Mouse (Mus musculus) telencephalon, adult 2 months (tissue): ENCODE measurements at regions not wholly inside any gene's neighbourhood (a gene's known extent, or its start where the extent isn't known, plus 50 kb on each side); places are given as distances from the start of the nearest gene placed in this dataset.

Source experiments
- DNase-seq: peaks from one replicate; pipeline ENCODE4 v3.0.0-alpha.2; 2011; ENCODE audit warnings: low read depth, low spot score

DNA sequence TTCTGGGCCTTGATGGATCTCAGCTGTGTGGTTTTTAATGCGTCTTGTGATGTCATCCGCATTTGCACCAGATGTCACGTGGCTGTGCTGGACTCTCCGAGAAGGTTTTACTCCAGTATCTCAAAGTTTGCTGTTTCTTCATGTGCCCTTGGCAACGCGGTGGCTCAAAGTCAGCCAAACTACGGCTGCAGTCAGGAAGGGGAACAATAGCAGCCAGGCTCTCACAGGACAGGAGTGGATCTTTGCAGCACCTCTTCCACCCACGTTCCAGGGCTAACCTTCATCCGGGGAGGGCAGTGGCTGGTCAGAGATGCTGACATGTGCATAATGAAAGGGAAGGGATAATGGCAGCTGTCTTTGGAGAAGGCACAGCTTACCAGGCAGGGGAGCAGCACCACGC, 127.6 kb upstream of the Psmd7 start:
- no peak for DNase-seq

DNA sequence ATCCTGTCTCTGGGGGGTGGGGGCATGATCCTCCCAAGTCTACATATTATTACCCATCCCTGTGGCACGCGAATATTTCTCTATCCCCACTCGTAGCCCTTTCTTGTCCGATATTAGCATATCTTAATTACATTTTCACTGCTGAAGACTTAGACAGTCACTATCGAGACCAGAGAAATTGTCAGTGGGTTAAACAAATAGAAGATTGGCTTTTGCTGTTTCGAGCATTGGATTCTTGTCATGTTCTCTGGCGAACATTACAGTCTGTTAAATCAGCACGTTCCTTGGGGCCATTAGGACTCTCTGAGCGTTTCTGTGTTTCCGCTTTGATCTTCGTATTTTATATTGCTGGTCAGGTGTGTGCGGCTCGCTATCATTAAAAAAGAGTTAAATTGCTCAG, 129.6 kb upstream of the Psmd7 start:
- no peak for DNase-seq

DNA sequence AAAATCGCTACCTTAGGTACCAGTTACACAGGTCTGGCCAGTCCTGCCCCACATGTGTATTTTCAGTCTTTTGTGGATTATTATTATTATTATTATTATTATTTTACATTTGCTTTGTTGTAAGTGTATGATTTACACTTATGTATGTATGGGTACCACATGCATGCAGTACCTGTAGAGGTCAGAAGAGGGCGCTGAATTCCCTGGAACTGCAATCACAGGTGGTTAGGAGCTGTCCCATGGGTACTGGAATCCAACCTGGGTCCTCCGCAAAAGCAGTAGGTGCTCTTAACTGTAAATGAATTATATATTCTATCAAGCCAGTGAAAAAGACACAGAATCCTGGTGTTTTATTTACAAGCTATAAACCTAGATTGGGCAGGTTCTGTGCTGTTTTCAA, 131.4 kb upstream of the Psmd7 start:
- DNase-seq = no peak

DNA sequence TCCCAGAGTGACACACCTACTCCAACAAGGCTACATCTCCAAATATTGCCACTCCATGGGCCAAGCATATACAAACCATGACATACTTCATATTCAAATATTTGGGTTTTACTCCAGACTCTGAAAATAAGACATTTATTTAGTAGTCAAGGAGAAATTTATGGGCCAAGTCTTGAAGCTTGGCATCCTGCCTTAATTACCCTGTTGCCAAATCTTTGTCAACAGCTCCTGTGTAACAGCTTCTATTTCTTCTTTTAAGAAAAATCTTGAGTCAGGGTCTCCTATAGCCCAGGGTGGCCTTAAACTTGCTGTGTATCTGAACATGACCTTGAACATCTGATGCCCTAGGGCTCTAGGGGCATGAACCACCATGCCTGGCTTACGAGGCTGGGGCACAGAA, 138.5 kb upstream of the Psmd7 start:
- no peak for DNase-seq

DNA sequence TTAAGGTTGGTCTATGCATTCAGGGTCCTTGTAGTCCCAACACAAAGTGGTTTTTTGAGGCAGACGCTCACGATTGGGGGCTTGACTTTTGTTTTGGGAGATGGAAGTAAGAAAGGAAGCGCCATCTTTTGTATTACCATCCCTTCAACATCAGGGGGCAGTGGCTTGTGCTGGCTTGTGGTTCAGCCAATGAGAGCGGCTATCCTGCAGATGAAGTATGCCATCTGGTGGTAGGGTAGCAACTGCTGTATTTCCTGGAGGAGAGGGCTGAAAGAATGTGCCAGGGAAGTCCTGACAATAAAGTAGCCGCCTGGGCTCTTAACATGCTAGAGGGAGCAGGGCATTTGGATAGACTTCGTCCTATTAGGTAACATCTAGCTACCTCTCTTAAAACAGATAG, 139.0 kb upstream of the Psmd7 start:
- DNase-seq = no peak

DNA sequence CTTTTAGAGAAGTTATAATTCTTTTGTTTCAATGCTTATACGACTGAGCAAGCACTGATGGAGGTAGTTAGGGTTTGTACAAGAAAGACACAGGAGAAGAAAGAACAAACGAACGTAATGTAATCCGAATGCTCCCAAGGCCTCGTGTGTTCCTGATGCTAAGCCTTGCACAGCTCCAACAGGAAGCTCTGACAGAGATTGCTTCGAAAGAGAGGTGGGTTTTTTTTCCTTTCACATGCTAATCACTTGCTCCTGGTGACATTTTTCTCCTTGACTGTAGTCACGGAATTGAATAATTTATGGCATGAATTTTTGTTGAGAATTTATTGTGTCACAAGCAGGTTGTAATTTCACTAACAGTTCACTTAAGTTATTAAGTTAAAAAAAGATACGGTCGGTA, 150.8 kb upstream of the Psmd7 start:
- DNase-seq = no peak

DNA sequence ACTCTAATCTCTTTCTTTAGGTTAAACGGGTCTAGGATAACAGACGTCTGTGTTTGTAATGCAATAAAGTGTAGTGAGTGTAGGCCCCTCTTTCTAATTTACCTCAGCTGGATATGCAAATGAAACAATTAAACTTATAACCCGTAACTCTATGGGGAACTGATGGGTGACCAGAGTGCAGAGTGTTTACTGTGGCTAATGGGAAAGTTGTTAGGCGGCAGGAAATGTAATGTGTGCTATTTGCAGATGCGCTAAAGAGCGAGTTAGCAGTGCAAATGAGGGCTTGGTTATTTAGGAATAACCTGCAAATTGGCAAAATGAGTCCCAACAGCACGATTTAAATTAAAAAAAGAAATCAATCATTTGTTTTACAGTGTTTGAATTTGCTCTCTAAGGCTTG, 168.8 kb upstream of the Psmd7 start:
- no peak for DNase-seq

DNA sequence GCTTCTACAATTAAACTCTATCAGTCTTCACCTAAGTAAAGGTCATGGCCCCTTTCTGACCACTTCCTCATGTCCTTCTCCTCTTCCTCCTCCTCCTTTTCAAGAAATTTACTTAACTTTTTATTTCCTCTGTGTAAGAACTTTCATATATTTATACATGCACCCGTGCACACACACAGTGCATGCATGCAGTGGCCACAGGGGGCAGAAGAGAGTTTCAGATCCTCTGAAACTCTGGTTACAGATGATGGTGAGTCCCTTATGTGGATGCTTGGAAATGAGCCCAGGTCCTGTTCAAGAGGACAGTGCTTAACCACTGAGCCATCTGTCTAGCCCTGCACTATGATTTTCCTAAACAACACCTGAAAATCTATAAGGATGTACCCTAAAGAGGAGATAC, 170.4 kb upstream of the Psmd7 start:
- DNase-seq = no peak

DNA sequence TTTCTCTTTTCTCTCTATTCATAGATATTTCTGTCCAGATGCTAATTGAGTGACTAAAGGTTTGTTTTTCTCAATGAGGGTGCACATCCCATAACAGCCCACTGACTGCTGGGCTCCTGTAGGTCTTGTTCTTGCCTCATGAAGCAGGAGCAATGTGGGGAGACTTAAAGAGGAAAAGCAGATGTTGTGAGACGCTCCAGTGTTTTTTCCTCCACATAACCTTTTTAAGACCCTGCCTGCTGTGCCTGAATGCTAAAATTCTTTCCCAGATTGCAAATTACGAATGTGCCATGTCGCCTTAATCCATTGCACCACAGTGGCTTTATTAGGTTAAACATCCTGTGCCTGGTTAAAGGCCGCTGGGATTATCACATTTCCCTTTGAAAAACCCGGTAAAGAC, 165.5 kb upstream of the Zfhx3 start:
- DNase-seq = no peak

DNA sequence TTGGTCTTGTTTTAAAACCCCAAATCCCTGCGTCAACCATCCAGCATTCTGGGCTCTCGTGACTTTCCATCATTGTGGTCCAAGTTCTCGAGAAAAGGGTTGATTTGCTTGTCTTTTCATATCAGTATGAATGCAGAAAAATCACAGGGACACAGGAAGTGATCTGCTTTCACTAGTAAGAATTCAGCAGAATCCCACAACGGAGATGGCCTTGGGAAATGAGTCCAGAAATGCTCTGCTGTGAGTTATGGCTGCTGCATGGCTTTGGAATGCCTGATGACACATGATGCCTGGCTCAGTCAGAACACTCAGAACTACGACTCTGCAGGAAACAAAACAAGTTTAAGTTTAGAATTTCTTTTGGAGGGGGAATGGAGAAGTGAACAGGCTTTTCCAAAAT, 156.7 kb upstream of the Zfhx3 start:
- DNase-seq = no peak

DNA sequence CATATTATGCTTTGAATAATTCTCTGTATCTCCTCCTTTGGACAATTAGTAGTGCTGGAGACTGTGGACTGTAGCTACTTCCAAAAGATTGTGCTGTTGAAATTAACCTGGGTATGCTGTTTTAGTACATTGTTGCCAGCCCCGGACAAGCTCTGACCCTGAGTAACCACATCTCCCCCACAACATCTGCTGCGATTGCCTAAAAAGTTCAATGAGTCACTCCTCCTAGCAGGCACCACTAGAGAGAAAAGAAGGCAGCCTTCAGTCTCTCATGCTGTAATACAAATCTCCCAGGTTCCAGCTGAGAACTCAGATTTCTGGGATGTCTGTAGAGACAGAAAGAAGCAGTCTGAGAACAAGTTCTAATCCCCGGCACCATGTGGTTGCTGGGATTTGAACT, 150.2 kb upstream of the Zfhx3 start:
- no peak for DNase-seq

DNA sequence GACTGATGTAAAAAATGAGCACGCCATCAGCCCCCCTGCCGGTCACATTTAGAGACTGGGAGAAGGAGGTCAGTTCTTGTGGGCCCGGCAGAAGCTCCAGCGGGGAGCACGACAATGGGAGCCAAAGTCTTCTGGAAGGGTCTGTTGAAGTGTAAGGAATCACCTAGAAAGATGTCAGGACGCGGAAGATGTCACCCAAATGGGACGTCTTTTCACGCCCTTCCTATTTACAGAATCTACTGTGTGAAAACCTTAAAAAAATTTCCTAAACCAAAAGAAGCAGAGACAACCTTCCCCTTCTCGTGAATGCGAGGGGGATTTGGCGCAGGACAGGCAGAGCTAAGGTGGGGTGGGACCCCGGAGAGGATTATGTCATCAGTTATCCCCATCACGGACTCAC, 127.5 kb upstream of the Zfhx3 start:
- DNase-seq = no peak

DNA sequence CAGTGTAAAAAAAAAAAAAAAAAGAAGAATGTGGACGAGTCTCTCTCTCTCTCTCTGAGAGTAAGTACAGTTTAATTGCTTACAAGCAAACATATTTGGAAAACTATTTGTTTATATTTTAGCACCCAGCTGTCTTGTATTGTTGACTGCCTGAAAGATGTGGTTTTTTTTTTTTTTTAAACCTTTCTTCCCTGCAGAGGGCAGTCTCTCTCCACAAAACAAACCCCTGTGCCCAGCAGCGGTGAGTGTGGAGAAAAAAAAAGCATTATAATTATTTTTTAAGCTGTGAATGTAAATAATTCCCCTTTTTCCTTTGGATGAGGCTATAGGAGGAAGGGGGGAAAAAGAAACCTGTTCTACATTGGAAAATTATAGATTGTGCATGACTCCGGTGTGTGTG, 126.7 kb upstream of the Zfhx3 start:
- peak; percentile 5 for DNase-seq

DNA sequence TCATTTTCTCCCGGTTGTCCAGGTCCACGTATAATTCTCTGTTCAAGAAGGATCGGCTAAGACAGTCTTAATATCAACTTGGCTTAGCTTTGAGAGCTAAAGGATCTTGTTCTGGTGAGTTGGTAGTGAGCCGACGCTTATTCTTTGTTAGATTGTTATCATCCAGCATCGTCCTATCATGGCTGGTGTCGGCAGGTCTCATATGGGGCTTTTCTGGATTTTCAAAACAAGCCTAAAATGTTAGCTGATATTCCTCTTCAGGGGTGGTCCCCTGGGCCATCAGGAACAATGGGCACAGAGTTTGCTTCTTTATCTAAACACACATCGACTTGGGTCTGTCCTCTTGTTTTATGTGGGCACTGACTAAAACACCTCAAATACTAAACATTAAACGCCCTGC, 124.6 kb upstream of the Zfhx3 start:
- no peak for DNase-seq

DNA sequence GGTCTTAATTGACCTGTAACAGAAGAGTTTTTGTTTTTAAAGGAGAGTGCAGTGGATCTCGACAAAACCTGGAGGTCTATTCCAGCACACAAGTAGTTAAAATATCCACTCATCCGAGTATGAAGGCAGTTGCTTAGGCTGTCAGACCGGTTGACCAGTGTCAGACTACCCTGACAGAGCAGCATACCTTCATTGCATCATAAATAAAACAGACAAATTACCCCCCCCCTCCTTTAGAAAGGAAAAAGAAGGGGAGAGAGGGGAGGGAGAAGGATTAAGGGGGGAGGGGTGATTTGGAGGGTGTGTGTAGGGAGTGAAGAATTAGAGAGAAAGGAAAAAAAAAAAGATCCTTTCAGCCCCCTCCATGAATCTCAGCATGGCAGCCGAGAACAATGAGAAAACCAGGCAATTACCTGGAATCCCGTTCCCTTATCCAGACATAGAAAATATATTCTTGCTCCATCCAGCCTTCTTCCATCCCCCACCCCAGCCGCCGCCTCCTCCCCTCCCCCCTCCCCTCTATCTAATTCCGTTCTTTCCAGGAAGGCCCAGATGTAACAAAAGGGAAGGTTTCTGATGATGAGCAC, 122.2 kb upstream of the Zfhx3 start:
- DNase-seq = no peak

DNA sequence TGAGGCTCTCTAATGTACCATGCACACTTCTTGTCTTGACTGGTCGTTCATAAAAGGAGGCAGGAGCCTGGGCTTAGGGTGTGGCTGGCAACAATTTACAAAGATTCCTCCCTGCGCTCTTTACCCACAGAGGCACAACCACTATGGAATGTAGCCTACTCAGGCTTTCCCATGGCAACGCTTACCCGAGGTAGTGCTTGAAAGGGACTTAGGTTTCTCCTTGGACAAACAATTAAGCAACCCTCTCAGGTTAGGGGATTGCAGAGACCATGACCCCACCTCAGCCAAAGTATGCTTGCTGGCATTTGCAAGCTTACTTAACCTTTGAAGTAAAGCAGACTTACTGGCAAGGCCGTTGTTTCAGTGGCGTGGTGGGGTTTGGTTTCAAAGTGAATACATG, 120.9 kb upstream of the Zfhx3 start:
- no peak for DNase-seq

DNA sequence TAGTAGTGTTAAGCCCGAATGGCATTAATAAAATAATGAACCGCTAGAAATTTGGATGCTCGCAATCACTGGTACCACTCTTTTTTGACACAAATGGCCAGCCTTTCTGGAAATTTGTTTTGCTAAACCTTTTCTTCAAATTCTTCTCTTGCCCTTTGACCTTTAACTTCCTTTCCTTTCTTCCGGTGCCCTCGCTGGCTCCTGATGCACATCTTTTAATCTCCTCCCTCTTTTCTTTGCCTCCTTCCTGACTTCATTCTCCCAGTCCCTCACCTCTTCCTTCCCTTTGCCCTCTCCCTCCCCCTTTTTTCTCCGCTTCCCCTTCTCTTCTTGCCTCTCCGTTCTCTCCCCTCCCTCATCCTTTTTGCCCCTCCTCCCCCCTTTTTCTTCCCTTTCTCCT, 118.3 kb upstream of the Zfhx3 start:
- DNase-seq = no peak

DNA sequence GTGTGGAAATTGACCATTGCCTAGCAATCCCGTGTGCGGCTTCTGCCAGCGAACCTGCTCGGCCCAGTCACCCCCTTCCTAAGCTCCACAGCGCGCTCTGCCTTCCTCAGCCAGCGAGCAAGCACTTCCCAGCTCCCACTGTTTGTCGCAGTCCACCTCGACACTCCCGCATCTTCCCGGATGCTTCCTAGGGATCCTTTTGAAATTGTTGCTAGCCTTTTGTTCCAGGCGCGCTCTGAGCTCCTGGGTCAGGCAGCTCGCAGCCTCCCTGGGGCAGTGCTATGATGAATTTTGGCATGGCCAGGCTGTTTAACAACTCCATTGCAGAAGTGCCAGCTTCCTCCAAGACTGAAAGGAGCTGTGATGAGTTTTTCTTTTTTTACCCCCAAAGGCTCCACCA, 117.8 kb upstream of the Zfhx3 start:
- DNase-seq = peak; percentile 10

DNA sequence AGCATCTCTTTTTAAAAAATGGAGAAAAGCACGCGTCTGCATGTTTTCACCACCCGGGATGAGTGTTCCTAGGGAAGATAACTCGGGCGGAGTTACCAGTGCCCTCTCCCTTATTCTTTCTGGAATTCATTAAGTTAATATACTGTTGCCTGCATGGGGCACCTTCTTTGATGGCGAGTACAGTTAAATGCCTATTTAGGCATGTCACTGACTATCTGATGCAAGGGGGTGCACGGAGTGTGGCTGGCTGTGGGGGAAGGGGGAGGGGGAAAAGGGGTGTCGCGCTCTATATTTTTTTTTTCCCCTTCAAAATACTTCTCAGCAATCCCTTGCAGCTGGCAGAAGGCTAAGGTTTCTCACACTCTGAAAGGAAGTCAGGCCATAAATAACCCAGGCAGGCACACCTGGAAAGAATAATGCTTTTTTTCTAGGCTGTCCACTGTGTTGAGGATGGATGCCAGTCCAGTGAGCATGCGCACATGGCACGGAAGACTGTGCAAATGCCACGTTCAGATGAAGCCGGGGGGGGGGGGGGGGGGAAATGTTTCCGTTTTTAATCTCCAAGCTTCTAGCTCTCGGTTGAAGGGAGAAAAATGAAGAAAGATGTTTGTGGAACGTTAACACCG, 114.8 kb upstream of the Zfhx3 start:
- no peak for DNase-seq

DNA sequence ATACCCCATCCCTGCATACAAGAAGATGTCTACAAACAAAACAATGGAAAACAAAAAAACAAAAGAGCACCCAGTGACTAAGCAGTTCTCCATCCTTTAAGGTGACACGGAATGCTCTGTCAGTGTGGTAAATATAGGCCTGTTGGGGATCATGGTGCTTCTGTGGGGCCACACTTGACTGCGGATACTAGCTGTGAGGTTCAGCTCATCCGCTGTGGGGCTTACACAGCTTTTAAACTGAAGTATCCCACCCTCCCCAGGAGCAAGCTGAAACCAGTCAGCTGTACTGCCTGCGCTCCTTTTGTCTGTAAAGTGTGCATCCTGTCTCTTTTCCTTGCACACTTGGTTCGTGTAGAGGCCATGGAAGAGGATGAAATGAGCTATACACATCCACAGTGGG, 113.9 kb upstream of the Zfhx3 start:
- no peak for DNase-seq

DNA sequence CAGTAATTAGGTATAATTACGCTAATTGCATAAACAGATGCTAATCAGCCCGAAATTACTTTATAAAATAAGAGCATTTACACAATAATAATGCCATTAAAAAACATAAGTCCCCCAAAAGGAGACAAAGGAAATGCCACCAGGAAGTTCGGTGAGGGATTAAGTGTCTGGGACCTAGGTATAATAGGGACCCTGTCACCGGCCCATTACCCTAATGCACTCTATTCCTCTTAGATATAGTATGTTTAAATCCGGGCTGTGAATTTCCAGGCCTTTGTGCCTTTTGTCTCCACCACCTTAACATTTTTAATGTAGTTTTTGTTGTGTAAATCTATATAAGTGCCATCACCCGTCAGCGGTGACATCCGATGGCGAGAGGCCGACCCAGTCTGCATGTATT, 109.0 kb upstream of the Zfhx3 start:
- no peak for DNase-seq

DNA sequence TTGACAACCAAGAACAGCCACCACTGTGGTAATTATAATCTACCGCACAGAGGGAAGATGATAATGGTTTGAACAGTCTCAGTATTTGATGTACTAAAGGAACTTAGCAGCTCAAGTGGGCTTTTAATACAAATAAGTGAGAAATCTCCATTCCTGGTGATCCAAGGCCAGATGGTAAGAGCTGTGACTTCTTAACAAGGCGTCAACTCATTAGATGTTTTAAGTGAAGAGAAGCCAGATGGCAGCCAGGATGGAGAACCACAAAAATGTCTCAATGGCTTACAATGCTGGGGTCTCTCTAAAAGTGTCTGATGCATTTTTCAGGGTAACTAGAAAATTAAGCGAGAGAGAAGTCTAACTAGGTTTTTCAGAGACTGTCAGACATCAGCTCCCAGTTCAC, 96.3 kb upstream of the Zfhx3 start:
- no peak for DNase-seq

DNA sequence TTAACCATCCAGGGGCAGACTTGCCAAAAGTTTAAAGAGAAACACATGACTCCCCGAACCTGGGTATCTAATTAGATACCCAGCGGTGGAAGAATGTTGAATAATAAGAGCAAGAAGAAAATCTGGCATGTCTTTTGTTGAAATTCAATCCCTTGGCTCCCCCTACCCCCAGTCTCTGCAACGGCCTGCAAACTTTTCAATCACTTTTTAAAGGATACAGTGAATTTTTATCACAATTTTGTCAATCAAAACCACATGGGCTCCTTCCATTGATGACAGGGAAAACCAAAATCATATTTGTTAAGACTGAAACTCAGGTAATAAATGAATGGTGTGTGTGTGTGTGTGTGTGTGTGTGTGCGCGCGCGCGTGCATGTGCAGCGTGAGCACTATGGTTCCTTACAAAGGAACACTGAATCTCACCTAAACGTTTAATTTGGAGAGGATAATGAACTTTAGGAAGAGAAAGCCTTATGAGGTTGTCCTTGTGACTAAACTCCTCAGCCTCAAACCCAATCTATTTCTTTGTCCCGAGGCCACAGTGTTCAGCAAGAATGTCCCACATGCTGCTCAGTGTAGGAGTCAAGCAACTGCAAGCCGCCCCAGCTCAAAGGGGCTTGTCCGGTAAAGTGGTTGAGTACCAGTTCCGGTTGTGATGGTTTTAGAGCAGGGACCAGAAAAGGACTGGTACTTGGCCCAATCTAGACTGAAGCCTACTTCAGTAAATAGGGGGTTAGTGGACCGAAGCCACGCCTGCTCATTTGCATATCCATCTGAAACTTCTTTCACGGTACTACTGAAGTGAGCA, 91.0 kb upstream of the Zfhx3 start:
- DNase-seq = no peak
